Mouse (Mus musculus): ENCODE measurements around the gene Ankrd13b.

Ankrd13b gene

DNA sequence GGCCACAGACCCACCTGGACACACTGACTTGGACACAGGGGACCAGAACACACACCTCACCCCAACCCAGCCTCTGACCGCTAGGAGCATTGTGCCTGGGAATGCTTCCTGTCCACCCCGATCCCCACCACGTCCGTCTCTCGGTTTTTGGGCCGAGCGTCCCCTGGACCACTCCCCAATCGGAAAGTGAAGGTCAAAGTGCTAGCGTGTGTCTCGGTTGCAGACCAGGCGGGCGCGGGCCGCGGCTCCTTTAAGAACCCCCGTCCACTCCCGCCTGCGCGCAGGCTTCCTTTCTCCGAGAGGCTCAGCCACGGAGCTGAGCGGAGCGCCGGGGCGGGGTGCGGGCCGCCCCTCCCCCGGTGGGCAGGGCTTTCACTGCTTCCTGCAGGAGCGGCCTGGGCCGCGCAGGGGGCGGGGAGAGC, 3.4 kb upstream of the Ankrd13b start:
- DNase-seq (ENCODE audit: extremely low read depth, low read depth, low spot score) = no peak

DNA sequence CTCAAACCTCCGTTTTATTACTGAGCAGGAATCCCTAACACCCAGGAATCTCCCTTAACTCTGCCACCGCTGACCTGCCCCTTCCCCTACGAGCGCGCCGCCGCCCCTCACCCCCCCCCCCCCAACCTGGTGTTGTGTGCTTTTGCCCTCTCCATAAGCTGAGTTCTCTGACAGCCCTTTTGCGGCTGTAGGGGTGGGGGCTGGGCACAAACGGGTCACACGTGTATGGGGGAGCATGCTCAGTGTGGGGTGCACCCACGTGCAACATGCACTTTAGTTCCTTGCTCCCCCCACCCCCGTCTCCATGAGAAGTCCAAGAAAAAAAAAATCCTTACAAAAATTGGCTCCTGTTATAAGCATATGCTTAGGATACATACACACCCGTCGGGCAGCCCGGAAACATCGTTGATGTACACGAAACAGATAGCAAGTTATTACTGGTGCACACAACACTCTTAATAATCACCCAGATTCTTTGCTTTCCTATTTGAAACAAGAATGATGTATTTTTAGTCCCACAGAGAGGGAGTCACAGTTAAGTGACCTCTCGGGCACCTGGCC, 2.9 kb upstream of the Ankrd13b start:
- no peak for DNase-seq (ENCODE audit: extremely low read depth, low read depth, low spot score)

- no peak for DNase-seq (ENCODE audit: extremely low read depth, low read depth, low spot score)
Measured at GRCm38 (mm10) chr11:77491502-77492291, 2.2 kb upstream of the Ankrd13b start.

DNA sequence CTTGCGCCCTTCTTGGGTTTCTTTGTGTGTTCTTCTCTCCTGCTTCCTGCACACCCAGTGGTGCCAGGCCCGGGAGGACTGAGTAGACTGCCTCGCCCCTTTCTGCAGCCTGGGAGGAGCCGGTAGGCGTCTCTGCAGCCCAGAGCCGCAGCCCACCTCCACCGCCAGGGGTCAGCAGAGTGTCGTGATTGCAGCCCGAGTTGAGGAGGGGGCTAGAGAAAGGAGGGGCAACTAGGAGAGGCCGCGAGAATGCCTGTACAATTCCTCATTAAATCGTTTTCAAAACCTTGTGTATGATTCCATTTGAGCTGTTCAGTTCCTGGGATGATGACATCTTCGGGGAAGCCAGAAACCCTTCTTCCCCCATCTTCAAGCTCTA, 1.6 kb upstream of the Ankrd13b start:
- DNase-seq (ENCODE audit: extremely low read depth, low read depth, low spot score) = no peak

GRCm38 (mm10) chr11:77490451-77490850, 973 bp upstream of the Ankrd13b start:
- no peak for DNase-seq (ENCODE audit: extremely low read depth, low read depth, low spot score)

DNA sequence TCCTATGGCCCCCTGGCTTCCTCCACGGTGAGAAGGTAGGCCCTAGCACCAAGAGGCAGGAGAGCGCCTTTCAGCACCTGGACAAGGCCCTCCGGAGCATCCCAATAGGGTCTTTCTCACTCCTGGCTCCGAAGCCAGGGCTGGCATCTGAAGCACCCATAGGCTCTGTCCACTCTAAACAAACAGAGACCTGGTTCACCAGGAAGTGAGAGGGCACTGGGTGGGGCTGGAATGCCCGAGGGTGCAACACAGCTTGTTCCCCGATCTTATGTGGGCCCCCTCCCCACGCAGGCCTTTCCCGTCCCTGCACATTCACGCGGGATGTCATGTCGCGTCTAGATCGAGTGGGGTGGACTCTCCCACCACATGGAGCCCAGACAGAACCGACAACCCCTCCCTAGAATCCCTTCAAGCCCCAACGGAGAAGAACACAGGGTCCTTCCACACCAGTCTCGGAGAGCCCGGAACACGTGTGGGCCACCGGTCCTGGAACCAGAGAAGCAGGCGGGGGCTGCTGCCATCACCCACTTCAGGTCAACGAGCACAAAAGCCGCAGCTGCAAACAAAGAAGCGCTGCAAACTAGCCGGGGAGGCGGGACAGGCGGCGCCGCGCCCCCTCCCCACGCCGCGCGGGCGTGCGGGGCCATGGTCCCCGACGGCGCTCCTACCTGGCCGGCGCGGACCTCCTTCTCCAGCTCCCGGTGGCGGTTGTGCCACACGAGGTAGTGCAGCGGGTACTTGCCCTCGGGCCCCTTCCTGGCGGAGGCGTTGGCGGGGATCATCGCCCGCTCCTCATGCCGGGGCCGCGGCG, 502 bp downstream of the Ankrd13b start:
- no peak for DNase-seq (ENCODE audit: extremely low read depth, low read depth, low spot score)

GRCm38 (mm10) chr11:77486798-77487197, 2.7 kb downstream of the Ankrd13b start:
- DNase-seq (ENCODE audit: extremely low read depth, low read depth, low spot score) = no peak

GRCm38 (mm10) chr11:77485229-77485628, 4.2 kb downstream of the Ankrd13b start:
- no peak for DNase-seq (ENCODE audit: extremely low read depth, low read depth, low spot score)

DNA sequence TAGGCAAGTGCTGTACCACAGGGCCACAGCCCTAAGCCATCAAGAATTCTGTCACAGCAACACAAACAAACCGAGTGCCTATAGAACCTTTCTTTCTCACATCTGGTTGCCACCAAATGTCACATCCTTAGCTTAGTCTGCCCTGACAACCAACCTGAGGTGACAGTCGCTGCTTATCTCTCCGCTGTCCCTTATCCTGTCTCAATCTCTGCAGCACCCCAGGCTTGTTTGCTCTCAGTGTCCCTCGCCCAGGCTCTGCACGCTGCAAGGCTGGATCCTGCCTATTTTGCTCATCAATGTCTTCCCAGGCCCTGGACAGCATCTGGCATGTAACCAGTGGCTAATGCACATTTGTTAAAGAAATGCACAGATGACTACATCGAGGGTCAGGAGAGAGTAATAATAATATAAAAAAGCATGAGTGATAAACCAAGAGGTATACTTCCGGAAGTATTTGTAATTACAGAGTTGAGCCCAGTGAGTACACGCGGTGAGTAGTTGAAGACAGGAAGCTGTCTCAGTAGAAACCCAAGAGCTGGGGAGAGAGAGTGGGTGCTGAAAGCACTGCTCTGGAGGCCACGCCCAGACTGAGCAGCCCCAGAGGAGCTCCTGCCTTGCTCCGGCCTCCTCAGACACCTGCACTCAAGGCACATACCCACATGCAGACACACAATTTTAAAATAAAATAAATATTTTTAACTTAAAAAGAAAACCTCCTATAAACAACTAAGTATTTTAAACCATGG, 5.8 kb downstream of the Ankrd13b start:
- no peak for DNase-seq (ENCODE audit: extremely low read depth, low read depth, low spot score)

GRCm38 (mm10) chr11:77483043-77483442, 6.4 kb downstream of the Ankrd13b start:
- no peak for DNase-seq (ENCODE audit: extremely low read depth, low read depth, low spot score)

- no peak for DNase-seq (ENCODE audit: extremely low read depth, low read depth, low spot score)
Measured at GRCm38 (mm10) chr11:77476895-77477294, 12.6 kb downstream of the Ankrd13b start.

GRCm38 (mm10) chr11:77476216-77476615, 13.3 kb downstream of the Ankrd13b start:
- DNase-seq (ENCODE audit: extremely low read depth, low read depth, low spot score) = no peak

DNA sequence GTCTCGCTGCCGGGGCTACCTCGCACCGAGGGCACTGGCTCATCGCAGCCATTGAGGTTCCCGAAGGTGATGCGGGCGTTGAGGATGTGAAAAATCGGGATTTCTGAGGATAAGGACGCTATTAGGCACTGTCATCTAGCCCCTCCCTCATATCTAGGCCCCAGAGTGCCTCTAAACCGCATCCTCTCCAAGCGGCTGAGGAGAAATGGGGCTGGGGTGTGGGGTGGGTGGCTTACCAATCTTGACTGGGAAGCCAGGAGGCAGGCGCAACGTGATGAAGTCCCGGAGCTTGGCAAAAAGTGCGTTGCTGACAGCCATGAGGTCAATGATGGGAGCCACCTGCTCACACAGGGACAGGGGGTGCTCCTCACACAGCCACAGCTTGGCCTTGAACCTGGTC, 16.7 kb downstream of the Ankrd13b start:
- no peak for DNase-seq (ENCODE audit: extremely low read depth, low read depth, low spot score)

GRCm38 (mm10) chr11:77471407-77471806, 18.1 kb downstream of the Ankrd13b start:
- no peak for DNase-seq (ENCODE audit: extremely low read depth, low read depth, low spot score)

- no peak for DNase-seq (ENCODE audit: extremely low read depth, low read depth, low spot score)
Measured at GRCm38 (mm10) chr11:77468397-77468796, 21.1 kb downstream of the Ankrd13b start.

- no peak for DNase-seq (ENCODE audit: extremely low read depth, low read depth, low spot score)
Measured at GRCm38 (mm10) chr11:77467784-77468183, 21.7 kb downstream of the Ankrd13b start.

- DNase-seq (ENCODE audit: extremely low read depth, low read depth, low spot score) = no peak
Measured at GRCm38 (mm10) chr11:77467157-77467556, 22.3 kb downstream of the Ankrd13b start.

- no peak for DNase-seq (ENCODE audit: extremely low read depth, low read depth, low spot score)
Measured at GRCm38 (mm10) chr11:77466544-77466943, 22.9 kb downstream of the Ankrd13b start.

DNA sequence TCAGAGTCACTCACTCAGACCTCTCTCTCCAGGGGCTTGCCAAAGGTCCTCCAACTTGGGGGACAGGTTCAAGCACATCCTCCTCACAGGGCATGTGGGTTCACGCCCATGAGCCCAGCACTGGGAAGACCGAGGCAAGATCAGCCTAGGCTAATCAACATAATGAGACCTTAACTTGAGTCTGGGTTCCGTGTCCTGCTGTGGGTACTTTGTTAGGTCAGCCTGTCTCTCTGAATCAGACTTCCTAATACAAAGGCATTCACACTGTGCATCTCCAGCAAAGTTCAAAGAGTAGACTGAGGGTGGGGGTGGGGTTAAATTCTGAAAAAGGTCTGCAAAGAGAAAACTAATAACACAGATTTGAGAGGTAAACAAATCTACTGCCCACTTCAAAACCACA, 24.4 kb downstream of the Ankrd13b start:
- no peak for DNase-seq (ENCODE audit: extremely low read depth, low read depth, low spot score)

DNA sequence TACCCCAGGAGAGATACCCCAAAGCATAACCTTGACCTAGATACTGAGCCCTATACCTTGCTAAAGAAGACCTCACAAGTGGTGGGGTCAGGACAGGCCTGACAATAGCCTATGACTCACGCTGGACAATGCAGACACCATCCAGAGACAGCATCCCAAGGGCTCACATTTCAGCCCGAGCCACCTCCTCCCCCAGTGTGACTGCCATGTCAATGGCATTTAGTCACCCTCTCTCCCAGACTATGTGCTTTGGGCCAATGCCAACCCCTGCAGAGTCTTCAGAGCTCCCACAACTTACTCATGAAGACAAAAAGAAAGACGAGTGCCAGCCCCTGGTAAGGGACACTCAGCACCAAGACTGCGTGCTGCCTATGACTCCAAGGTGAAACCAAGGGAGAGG, 24.8 kb downstream of the Ankrd13b start:
- DNase-seq (ENCODE audit: extremely low read depth, low read depth, low spot score) = no peak

DNA sequence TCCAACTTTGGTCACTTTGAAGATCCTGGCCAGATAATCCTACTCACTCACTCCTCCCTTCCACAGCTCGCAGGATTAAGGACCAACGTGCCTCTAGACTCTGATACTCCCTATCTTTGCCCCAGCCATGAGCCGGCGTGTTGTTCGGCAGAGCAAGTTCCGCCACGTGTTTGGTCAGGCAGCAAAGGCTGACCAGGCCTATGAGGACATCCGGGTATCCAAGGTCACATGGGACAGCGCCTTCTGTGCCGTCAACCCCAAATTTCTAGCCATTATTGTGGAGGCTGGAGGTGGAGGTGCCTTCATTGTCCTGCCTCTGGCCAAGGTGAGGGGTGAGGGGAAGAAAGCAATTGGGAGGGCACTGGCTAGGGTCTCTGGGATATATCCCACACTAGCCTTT, 25.7 kb downstream of the Ankrd13b start:
- DNase-seq (ENCODE audit: extremely low read depth, low read depth, low spot score) = no peak

Data from fat pad, adult 2 months (tissue).